Mouse (Mus musculus): ENCODE measurements at regions not wholly inside any gene's neighbourhood (a gene's known extent, or its start where the extent isn't known, plus 50 kb on each side); places are given as distances from the start of the nearest gene placed in this dataset.

DNA sequence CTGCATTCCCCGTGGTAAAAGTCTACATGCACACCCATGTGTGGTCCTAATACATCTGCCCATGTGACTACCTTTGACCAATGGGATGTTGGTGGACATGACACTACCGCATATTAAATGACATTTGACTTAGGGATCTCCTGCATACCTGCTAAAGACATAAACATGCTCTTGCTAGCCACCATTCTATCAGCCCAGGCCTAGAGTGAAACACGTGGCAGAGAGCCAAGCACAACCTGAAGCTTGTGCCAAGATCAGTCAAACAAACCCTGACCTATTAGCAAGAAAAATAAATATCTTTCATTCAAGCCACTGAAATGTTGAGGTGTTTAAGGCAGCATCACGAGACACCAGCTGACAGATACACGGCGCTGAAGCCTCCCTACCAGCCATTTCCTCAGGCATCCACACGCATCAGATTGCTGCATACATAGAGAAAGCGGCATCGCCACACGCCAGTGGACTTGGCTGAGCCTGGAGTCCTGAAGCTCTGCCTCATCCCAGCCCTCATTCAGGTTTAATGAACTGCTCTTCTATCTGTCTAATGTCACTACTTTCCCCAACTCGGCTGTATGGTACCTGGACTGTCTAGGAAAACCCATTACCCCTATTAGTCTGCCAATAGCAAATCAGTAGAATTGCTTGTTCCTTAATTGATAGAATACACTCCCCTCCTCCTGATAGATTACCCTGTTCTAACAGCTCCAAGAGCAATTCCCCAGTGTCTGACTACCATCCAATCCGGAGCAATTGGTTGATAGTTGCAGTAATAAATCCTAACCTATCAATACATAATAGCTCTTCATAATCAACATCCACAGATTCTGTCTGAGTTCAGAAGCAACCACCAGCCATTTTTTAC is 242.8 kb upstream of the Rsrc1 start:
- no peak for DNase-seq

GRCm38 (mm10) chr3:66739356-66740014 is 241.7 kb upstream of the Rsrc1 start:
- DNase-seq = no peak

GRCm38 (mm10) chr3:66744133-66744913 is 236.9 kb upstream of the Rsrc1 start:
- no peak for DNase-seq

DNA sequence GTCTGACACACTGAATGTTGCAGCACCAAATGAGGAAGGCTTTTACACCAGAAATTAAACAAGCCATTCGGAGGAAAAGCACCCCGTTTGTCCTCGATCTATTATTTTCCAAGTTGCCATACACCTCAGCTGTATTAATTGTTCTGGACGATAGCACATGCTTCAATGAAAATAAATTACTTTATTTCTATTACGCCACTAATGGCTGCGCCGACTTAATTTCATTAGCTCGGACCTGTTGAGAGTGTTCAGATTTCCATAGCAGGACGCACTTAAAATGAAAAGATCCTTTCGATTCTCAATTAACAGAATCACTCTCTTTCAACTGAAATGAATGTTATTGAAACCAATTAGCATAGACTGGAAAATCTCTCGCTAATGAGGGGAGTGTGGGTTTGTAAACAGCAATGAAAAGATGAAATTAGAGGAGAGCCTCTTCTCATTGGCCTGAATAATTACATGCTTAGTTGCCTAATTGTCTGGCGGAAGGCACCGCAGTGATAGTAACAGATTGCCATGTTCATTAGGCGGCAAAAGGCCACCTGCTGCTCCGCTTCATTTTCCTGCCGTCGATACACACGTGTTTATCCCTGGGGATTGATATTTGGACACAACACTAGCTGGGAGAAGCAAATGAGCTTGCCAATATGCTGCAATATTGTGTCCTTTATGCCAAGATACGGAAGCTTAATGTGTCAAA is 234.7 kb upstream of the Rsrc1 start:
- peak in 1 of 2 experiments; percentile 7 for DNase-seq

DNA sequence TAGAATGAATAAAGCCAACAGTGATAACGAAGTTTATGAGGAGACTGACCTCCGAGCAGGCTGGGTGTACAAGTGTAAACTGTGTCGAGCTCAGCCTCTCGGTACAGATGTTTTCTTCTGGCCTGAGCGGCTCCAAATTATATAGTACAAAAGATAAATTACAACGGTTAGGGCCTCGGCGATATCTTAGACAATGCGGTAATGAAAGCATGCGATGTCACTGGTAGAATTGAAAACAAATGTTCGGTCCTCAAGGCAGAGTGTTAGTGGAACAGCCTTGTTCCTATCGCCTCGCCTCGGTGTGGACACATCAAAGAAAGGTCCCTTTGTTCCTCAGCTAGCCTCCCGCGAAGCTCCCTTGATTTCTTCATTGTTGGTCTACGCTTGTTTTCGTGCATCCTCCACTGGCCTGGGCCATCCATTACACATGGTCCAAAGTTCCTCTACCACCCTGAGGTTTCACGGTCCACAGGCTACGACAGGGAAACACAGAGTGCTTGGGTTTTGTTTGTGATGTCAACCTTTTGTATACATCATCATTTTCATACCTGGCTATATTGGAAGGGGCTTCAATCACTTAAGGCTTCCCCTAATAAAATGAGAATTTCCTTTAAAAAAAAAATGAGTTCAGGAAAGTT is 234.0 kb upstream of the Rsrc1 start:
- no peak for DNase-seq

DNA sequence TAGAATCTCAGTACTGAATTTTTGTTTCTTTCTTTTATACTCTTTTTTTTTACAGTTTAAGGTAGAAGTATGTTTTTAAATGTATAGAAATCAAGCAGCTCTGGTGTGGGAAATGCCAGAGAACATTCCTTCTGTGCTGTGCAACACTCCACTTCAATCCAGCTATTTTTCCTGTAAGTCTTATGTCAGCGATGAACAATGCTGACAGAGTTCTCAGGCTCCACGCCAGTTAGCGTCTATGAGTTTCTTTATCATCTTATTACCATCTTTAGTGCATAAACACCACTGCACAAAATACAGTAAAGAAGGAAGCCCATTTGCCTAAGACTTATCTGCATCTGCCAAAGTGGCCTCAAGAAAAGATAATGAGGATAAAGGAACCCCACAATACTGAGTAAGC is 223.0 kb upstream of the Rsrc1 start:
- DNase-seq = no peak

GRCm38 (mm10) chr3:66759841-66760240 is 221.3 kb upstream of the Rsrc1 start:
- DNase-seq = no peak

- DNase-seq = no peak
These were observed 218.7 kb upstream of the Rsrc1 start for GRCm38 (mm10) chr3:66762446-66762845.

DNA sequence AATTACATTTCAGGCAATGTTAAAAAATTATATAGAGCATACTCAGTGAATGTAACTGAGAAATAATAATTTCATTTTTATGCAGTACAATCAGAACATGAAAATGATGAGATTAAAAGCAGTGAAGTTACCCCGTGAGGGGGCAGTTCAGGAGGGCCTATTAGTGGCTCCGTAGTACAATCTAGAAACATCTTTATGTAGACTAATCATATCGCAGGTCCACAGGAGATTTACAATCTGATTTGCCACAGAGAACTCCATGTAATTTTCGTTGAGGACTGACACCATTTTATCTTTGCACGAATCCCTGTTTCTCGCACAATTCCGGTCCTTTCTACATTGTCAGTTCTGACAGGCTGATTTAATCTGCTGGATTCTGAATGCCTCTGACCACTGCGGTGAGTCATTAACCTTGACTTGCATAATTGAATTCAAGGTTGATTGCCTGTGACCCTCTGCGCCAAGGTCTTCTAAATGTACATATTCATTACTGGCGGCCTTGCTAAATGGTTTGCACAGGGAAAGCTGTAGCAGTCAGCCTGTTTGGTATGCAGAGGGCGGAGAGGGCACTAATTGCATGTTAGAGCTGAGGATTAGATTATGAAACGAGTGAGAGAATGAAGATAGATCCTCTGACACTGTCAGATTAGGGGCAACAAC is 183.7 kb upstream of the Rsrc1 start:
- no peak for DNase-seq

DNA sequence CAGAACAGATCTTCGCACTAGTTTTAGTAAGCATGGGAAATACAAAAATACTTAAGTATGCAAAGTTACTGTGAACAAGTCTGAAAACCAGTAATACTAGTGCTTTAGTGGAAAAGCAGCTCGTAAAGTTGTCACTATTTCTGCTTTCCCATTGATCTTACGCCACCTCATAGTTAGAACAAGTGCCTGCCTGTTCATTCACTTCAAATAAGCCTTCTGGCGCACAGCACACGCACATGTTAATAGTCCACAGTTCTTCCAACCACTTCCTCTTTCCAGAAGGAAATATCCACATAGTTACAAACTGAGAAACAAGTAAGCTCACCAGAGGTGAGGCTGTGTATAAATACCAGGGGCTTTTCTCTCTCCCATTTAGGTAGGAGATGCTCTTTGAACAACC is 182.9 kb upstream of the Rsrc1 start:
- DNase-seq = no peak

DNA sequence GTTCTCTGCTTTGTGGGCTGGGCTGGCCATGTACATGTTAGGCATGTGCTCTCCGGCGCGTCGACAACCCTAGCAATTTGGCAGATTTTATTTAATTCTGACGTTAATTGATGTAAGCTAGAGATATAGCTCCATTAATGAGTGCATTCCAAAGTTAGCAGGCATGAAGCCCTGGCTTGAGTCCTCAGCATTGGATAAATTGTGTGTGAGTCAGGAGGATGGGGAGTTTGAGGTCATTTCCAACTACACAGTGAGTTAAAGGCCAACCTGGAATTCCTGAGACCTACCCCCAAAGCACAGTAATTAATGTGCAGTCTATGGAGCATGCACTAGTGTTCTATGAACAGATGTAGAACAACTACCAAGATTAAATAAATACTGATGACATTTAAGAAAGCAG is 178.7 kb upstream of the Rsrc1 start:
- no peak for DNase-seq

GRCm38 (mm10) chr3:66806176-66806575 is 175.0 kb upstream of the Rsrc1 start:
- no peak for DNase-seq

GRCm38 (mm10) chr3:66812686-66813445 is 168.3 kb upstream of the Rsrc1 start:
- no peak for DNase-seq

DNA sequence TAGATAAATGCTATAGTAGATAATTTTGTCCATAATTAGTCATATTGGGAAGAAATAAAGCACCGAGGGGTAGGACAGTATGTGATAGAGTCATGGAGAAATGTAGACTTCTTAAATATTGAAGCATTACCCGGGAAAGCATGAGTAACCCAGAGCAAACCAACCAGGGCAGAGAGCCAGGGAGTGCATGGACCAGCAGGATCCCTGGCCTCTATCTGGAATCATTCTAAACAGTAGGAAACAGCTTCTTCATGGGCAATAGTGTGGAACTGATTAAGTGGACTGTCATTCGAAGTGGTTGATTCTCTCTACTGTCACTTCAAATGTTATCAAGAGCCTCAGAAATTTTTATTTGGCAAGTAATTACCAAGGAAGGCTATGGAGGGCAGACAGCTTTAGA is 155.4 kb upstream of the Rsrc1 start:
- DNase-seq = no peak

Data from cerebellum, adult 18-20 months (tissue).